Mouse (Mus musculus): ENCODE measurements around the gene Ushbp1. TPM values are rescaled to one million over a fixed set of nuclear protein-coding genes. Genes with fewer than 3 reads are reported as not detected.
A peak's percentile ranks its signal among the peaks of the same experiment; 100 is the strongest.

Ushbp1 gene
- total and polyA plus RNA-seq, 2 experiments from 2014 or later, result 3.0 to 3.9 TPM

DNA sequence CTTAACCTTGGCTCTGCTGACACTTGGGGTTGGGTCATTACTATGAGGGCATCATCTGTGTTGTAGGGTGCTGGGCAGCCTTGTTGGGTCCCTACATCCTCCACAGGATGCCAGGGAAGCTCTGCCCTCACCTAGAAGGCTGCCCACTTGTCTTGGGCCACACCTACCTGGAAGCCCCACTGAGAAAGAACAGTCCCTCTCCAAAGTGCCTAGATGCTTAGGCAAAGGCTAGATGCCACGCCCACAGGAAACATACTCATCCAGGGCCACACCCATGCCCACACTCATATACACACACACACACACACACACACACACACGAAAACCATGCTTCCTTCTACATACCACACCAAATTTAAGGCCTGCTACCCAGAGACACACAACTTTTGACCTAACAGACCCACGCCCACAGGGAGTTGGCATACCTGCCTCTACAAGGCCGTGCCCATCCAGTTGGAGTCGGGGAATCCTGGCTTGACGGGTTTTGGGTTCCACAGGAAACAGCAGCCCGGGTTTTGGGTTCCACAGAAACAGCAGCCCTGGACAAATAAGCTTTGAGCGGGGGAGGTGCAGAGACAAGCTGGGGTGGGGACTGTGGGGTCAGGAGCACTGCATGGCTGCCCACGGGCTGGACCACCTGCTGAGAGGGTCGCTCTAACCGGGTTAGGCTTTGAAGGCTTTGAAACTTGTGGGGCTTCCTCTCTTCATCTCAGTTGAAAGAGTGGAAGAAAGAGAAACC, 16.1 kb upstream of the Ushbp1 start:
- no peak overlapping the region for H3K4me3 ChIP-seq (ENCODE audit: low read depth, low read length)
- H3K4me1 ChIP-seq (ENCODE audit: insufficient read depth, low read length), result no peaks in the 10 kb centered on the region
- no peak overlapping the region for H3K9ac ChIP-seq (replicated peaks; ENCODE audit: low read length, poor library complexity, severe bottlenecking)
- TF ChIP-seq CTCF (IDR thresholded peaks at IDR 0.05), result no peak
- H3K9me3 ChIP-seq (ENCODE audit: low read length), result no peaks in the 10 kb centered on the region
- no peak overlapping the region for H3K27ac ChIP-seq (ENCODE audit: low read depth, low read length)
- no peak overlapping the region for H3K4me2 ChIP-seq (ENCODE audit: low read depth, low read length, poor library complexity, severe bottlenecking)
- 44% methylated on average over 11 of the region's 11 CpGs for WGBS
- DNase-seq (ENCODE audit: low spot score) (no peak), ATAC-seq (ENCODE audit: low FRiP score) (no peak)
- H3K27me3 ChIP-seq (ENCODE audit: insufficient read depth, low read length), result no peaks in the 10 kb centered on the region
- no peaks in the 10 kb centered on the region for H3K36me3 ChIP-seq (ENCODE audit: insufficient read depth, low read length)

DNA sequence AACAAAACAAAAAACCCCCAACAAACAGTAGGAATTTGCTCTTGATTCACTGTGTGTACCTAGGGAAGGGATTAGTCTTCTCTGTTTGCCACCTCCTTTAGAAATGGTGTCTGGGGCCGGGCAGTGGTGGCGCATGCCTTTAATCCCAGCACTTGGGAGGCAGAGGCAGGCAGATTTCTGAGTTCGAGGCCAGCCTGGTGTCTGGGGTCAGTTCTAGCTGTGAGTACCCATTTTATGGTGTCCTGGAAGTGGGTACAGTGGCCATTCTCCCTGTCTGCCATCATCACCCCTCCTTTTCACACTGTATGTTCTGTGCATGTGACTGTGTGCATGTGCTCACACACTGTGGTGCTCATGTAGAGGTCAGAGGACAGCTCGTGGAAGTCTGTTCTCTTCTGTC, 12.6 kb upstream of the Ushbp1 start:
- Histone ChIP-seq H3K27me3 (ENCODE audit: insufficient read depth, low read length) (no peaks in the 10 kb centered on the region), H3K27ac (ENCODE audit: low read depth, low read length) (no peak overlapping the region), H3K9ac (replicated peaks; ENCODE audit: low read length, poor library complexity, severe bottlenecking) (no peak overlapping the region), H3K4me2 (ENCODE audit: low read depth, low read length, poor library complexity, severe bottlenecking) (no peak overlapping the region), H3K9me3 (ENCODE audit: low read length) (no peaks in the 10 kb centered on the region), H3K36me3 (ENCODE audit: insufficient read depth, low read length) (no peaks in the 10 kb centered on the region), H3K4me1 (ENCODE audit: insufficient read depth, low read length) (no peaks in the 10 kb centered on the region), H3K4me3 (ENCODE audit: low read depth, low read length) (no peak overlapping the region)
- DNase-seq (ENCODE audit: low spot score) (no peak), ATAC-seq (ENCODE audit: low FRiP score) (no peak)
- 96% methylated on average over 4 of the region's 4 CpGs for WGBS
- no peak for TF ChIP-seq CTCF (IDR thresholded peaks at IDR 0.05)

DNA sequence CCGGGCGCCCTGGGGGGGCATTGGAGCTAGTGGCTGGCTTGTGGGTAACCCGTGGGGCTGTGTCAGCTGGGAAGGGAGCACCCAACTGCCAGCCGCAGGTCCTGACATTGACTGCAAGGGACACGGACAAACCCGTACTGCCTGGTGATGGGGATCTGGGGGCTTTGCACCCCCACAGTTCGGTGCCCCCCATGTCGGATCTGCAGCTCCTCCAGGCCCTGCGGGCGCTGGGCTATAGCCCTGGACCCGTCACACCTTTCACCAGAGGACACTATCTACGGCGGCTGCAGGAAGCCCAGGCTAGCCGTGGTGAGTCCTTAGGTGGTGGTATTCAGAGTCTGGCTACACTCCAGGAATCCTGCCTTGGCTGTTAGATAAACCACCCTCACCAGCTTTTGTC, 11.8 kb upstream of the Ushbp1 start:
- Histone ChIP-seq H3K4me3 (ENCODE audit: low read depth, low read length) (no peak overlapping the region), H3K27ac (ENCODE audit: low read depth, low read length) (no peak overlapping the region), H3K9me3 (ENCODE audit: low read length) (no peaks in the 10 kb centered on the region), H3K9ac (replicated peaks; ENCODE audit: low read length, poor library complexity, severe bottlenecking) (no peak overlapping the region), H3K4me1 (ENCODE audit: insufficient read depth, low read length) (no peaks in the 10 kb centered on the region), H3K27me3 (ENCODE audit: insufficient read depth, low read length) (no peaks in the 10 kb centered on the region), H3K36me3 (ENCODE audit: insufficient read depth, low read length) (no peaks in the 10 kb centered on the region), H3K4me2 (ENCODE audit: low read depth, low read length, poor library complexity, severe bottlenecking) (no peak overlapping the region)
- no peak for TF ChIP-seq CTCF (IDR thresholded peaks at IDR 0.05)
- DNase-seq (ENCODE audit: low spot score) (no peak), ATAC-seq (ENCODE audit: low FRiP score) (no peak)
- WGBS, result 94% methylated on average over 14 of the region's 14 CpGs

DNA sequence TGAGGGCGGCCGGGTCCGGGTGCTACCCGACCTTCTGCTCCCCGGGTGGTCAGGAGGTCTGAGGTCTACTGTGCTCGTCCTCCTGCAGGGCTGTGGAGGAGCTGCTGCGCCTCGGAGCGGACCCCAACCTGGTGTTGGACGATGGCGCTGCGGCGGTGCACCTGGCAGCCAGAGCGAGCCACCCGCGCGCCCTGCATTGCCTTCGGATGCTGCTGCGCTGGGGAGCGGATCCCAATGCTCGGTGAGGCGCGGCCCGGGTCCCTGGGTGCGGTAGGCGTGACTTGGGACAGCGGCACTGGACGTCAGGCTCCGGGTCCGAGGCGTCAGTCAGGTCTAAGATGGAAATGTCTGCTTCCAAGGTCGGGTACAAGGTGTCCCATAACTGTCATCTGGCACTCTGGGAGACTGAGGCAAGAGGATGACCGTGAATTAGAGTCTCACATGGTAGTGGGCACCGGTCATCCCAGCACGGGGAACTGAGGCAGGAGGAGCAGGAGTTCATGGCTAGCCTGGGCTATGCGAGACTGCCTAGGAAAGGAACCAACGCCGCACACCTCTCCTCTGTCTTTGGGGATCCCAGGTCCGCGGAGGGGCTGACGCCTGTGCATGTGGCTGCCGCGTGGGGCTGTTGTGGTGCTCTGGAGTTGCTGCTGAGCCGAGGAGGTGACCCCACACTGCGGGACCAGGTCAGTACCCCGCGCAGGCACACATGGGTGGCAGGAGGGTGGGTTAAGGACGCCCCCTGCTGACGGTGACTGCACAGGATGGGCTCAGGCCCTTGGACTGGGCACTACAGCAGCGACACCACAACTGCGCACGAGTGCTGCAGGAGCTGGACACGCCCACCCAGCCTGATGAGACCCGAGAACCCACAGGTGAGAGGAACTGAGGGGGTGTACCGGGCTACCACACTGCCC, 10.8 kb upstream of the Ushbp1 start:
- H3K4me3 ChIP-seq (ENCODE audit: low read depth, low read length), result peak overlapping the region; percentile 36
- DNase-seq (ENCODE audit: low spot score) (peak; percentile 12), ATAC-seq (ENCODE audit: low FRiP score) (0 out of 2 replicates have a peak, but pooled peaks have one; percentile 1)
- H3K27me3 ChIP-seq (ENCODE audit: insufficient read depth, low read length), result no peaks in the 10 kb centered on the region
- H3K27ac ChIP-seq (ENCODE audit: low read depth, low read length), result no peak overlapping the region
- H3K9ac ChIP-seq (replicated peaks; ENCODE audit: low read length, poor library complexity, severe bottlenecking), result no peak overlapping the region
- no peaks in the 10 kb centered on the region for H3K36me3 ChIP-seq (ENCODE audit: insufficient read depth, low read length)
- under 1% methylated on average over 55 of the region's 55 CpGs for WGBS
- no peaks in the 10 kb centered on the region for H3K9me3 ChIP-seq (ENCODE audit: low read length)
- H3K4me1 ChIP-seq (ENCODE audit: insufficient read depth, low read length), result no peaks in the 10 kb centered on the region
- H3K4me2 ChIP-seq (ENCODE audit: low read depth, low read length, poor library complexity, severe bottlenecking), result peak overlapping the region; percentile 90
- TF ChIP-seq CTCF (IDR thresholded peaks at IDR 0.05), result peak; percentile 57

DNA sequence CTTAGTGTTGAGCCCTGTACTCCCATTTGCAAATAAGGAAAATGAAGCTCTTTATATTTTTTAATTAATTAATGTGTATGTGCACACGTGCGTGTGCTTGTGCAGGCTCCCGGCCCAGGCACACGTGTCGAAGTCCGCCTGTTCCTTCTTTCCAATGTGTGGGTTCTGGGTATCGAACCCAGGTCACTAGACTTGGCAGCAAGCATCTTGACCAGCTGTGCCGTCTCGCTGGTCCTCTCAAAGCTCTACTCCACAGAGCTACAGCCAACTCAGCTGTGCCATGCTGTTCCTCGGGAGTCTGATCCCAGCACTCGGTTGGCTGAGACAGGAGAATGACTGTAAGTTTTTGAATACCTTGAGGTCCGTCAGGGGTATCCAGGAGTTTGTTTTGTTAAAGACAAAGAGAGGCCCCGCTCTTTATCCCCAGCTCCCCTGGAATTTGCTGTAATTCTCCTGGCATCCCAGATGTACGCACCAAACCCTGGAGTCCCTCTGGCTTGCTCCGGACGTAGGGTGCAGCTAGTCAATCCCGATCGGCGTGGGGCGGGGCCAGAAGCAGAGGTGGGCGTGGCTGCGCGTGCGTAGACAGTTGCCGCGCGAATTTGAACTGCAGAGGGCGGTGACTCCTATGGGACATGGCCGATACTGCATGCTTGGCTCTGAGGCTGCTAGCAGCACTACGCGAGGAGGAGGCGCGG, 9.9 kb upstream of the Ushbp1 start, which contains the start of gene Ankle1:
Ankle1 (plus strand) TSS at position 610 of the 698 bp plus-strand sequence.
- H3K27me3 ChIP-seq (ENCODE audit: insufficient read depth, low read length), result no peaks in the 10 kb centered on the region
- WGBS, result 16% methylated on average over 33 of the region's 33 CpGs
- no peak within 1 kb of the TSS for H3K9ac ChIP-seq (replicated peaks; ENCODE audit: low read length, poor library complexity, severe bottlenecking)
- DNase-seq (ENCODE audit: low spot score), result peak; percentile 91
- no peaks in the 10 kb centered on the region for H3K9me3 ChIP-seq (ENCODE audit: low read length)
- ATAC-seq (ENCODE audit: low FRiP score), result peak; percentile 91
- peak within 1 kb of the TSS; percentile 90 for H3K4me2 ChIP-seq (ENCODE audit: low read depth, low read length, poor library complexity, severe bottlenecking)
- no peaks in the 10 kb centered on the region for H3K4me1 ChIP-seq (ENCODE audit: insufficient read depth, low read length)
- H3K27ac ChIP-seq (ENCODE audit: low read depth, low read length), result no peak within 1 kb of the TSS
- H3K4me3 ChIP-seq (ENCODE audit: low read depth, low read length), result peak within 1 kb of the TSS; percentile 36
- TF ChIP-seq CTCF (IDR thresholded peaks at IDR 0.05), result peak; percentile 72
- no peaks in the 10 kb centered on the region for H3K36me3 ChIP-seq (ENCODE audit: insufficient read depth, low read length)

All from midbrain, postnatal 0 days (tissue).